Mouse (Mus musculus) heart, embryonic 10.5 days (tissue): ENCODE data around the gene Bcam. TPM values are rescaled to one million over a fixed set of nuclear protein-coding genes. Genes with fewer than 3 reads are reported as not detected.

Experiments
- DNase-seq: peaks from one replicate; pipeline ENCODE4 v3.0.0-alpha.2; 2017; ENCODE audit warnings: low spot score
- H3K27ac ChIP-seq: fragments of 300-500 bp; sonication (generic); 2 replicates; pipeline ENCODE4 v1.5.1; 2016; ENCODE audit warnings: mild to moderate bottlenecking
- H3K27me3 ChIP-seq: fragments of 300-500 bp; sonication (generic); 2 replicates; pipeline ENCODE4 v1.6.1; 2016; ENCODE audit warnings: mild to moderate bottlenecking; ENCODE audit not compliant: poor library complexity, insufficient read depth, severe bottlenecking
- H3K36me3 ChIP-seq: fragments of 300-500 bp; sonication (generic); 2 replicates; pipeline ENCODE4 v1.6.1; 2016; ENCODE audit warnings: mild to moderate bottlenecking, moderate library complexity
- H3K4me1 ChIP-seq: fragments of 300-500 bp; sonication (generic); 2 replicates; pipeline ENCODE4 v1.6.1; 2016; ENCODE audit warnings: mild to moderate bottlenecking
- H3K4me3 ChIP-seq: fragments of 300-500 bp; sonication (generic); 2 replicates; pipeline ENCODE4 v1.5.1; 2016; ENCODE audit warnings: mild to moderate bottlenecking, moderate library complexity
- H3K9me3 ChIP-seq: fragments of 300-500 bp; sonication (generic); 2 replicates; pipeline ENCODE4 v1.6.1; 2016; ENCODE audit warnings: mild to moderate bottlenecking, moderate library complexity
- WGBS: fragments of 180-500 bp; shearing (Covaris S2); methylation state at CpG from one replicate; pipeline ENCODE4 v1.1.7; 2016; 5-methylcytosine and 5-hydroxymethylcytosine counted together
- polyA plus RNA-seq: library from polyadenylated mRNA; unstranded; fragments of >200 nt; fragmentation: Nextera tagmentation; extraction: Ambion mirVana; gene quantifications from 2 replicates; pipeline ENCODE4 v1.2.1, GENCODE M21; 2016

The Bcam gene
- polyA plus RNA-seq, 1 experiment from 2014 or later, result 140 TPM

DNA sequence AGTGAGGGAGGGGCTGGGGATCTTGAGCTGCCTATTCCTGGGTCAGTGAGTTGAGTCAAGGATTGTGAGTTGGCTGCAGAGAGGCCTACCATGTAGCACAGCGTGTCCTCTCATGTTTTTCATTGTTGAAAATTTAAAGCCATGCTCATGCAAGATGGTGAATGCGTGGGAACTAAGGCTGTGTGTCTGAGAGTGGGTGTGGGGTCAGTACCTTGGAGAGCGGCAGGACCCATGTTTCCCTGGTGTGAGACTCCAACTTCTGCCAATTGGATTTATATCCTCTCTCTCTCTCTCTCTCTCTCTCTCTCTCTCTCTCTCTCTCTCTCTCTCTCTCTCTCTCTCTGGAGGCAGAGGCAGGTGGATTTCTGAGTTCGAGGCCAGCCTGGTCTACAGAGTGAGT, 44.3 kb downstream of the Bcam start:
- H3K27ac ChIP-seq, result no peak overlapping the region
- no peak for DNase-seq
- WGBS, result 77% methylated on average over 4 of the region's 4 CpGs
- peaks cover 98% of the 10 kb centered on the region for H3K36me3 ChIP-seq
- H3K27me3 ChIP-seq, result no peaks in the 10 kb centered on the region
- H3K4me3 ChIP-seq, result no peak overlapping the region
- H3K9me3 ChIP-seq, result no peaks in the 10 kb centered on the region
- peaks cover 8% of the 10 kb centered on the region; the same call in 1 of the 2 replicates for H3K4me1 ChIP-seq

DNA sequence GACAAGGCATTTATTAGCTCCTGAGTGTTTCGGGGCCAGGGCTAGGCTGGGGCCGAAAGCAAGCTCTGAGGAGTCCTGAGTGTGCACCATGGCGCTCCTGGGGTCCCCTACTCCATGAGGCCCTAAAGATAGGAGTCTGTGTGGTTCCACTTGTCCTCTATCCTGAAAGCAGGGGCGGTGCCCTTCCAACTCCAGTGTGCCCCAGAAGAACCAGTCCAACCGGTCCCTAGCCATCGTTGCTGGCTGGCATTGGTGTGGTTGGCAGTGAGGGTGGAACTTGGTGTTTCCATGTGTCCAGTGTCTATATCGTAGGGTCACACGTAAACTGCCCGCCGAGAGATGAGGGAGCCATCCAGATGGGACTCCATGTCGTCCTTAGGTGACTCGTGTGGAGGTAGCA, 46.6 kb downstream of the Bcam start:
- Histone ChIP-seq H3K36me3 (peaks cover 98% of the 10 kb centered on the region), H3K27ac (no peak overlapping the region; the same call in 1 of the 2 replicates), H3K9me3 (peaks cover 10% of the 10 kb centered on the region), H3K4me3 (no peak overlapping the region), H3K27me3 (no peaks in the 10 kb centered on the region), H3K4me1 (peaks cover 8% of the 10 kb centered on the region; the same call in 1 of the 2 replicates)
- DNase-seq, result no peak
- WGBS, result 95% methylated on average over 12 of the region's 12 CpGs

GRCm38 (mm10) chr7:19722754-19723195, 48.0 kb downstream of the Bcam start:
- DNase-seq, result peak; percentile 72
- WGBS, result 72% methylated on average over 6 of the region's 6 CpGs
- Histone ChIP-seq H3K27ac (peak overlapping the region; percentile 56; the same call in 1 of the 2 replicates), H3K27me3 (no peaks in the 10 kb centered on the region), H3K36me3 (peaks cover 92% of the 10 kb centered on the region), H3K4me3 (no peak overlapping the region), H3K9me3 (peaks cover 10% of the 10 kb centered on the region), H3K4me1 (peaks cover 8% of the 10 kb centered on the region; the same call in 1 of the 2 replicates)

- no peaks in the 10 kb centered on the region for H3K27me3 ChIP-seq
- H3K4me3 ChIP-seq, result no peak overlapping the region
- H3K4me1 ChIP-seq, result peaks cover 18% of the 10 kb centered on the region
- H3K9me3 ChIP-seq, result peaks cover 10% of the 10 kb centered on the region
- H3K36me3 ChIP-seq, result peaks cover 68% of the 10 kb centered on the region
- 93% methylated on average over 4 of the region's 4 CpGs for WGBS
- H3K27ac ChIP-seq, result no peak overlapping the region
- DNase-seq, result no peak
Measured at GRCm38 (mm10) chr7:19719200-19719599, 51.6 kb downstream of the Bcam start.

DNA sequence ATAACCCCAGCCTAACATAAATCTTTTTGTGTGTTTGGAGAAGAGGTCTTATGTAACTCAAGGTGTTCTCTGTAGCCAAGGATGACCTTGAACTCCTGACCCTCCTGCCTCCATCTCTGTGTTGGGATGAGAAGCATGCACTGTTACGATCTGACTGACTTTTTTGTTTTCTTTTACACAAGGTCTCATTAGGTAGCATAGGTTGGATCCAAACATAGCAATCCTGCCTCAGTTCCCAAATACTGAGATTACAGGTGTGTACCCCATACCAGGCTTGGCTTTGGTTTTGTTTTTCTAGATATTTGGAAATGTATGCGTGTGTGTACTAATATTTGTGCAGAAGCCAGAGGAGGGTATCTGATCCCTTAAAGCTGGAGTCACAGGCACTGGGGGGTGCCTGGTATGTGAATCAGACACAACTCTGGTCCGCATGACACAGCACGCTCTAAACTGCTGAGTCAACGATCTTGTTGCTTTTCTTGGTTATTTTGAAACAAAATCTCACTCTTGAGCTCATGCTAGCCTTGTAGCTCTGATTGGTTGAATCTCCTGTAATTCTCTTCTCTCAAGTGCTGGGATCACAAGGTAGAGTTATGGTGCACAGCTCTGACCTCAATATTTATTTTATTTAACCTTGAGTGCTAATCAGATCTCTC, 52.4 kb downstream of the Bcam start:
- Histone ChIP-seq H3K27me3 (no peaks in the 10 kb centered on the region), H3K9me3 (peaks cover 10% of the 10 kb centered on the region), H3K27ac (no peak overlapping the region), H3K4me3 (no peak overlapping the region), H3K4me1 (peaks cover 21% of the 10 kb centered on the region), H3K36me3 (peaks cover 65% of the 10 kb centered on the region)
- 91% methylated on average over 5 of the region's 5 CpGs for WGBS
- DNase-seq, result no peak

DNA sequence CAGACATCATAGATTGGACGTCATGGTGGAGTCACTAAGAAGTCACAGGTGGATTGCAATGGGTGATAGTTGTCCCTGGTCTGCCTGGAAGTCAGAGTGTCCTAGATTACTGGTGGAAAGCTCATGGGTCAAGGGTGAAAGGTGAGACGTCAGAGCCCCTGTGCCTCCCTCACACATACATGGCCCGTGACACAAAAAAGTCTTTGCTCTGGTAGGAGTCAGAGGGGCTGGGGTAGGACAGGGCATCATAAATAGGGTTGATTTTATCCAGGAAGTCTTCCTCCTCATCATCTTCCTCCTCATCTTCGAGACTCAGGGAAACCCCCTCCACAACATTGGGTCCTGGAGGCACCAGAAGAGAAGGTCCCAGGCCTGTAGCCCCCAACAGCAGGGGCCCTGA, 53.5 kb downstream of the Bcam start:
- H3K27me3 ChIP-seq, result no peaks in the 10 kb centered on the region
- H3K4me1 ChIP-seq, result peaks cover 21% of the 10 kb centered on the region
- 88% methylated on average over 4 of the region's 4 CpGs for WGBS
- H3K27ac ChIP-seq, result no peak overlapping the region
- peaks cover 64% of the 10 kb centered on the region for H3K36me3 ChIP-seq
- DNase-seq, result no peak
- H3K9me3 ChIP-seq, result peaks cover 10% of the 10 kb centered on the region
- no peak overlapping the region for H3K4me3 ChIP-seq

GRCm38 (mm10) chr7:19716822-19717221, 54.0 kb downstream of the Bcam start:
- no peak for DNase-seq
- WGBS, result 74% methylated on average over 2 of the region's 2 CpGs
- Histone ChIP-seq H3K36me3 (peaks cover 66% of the 10 kb centered on the region), H3K27ac (peak overlapping the region; percentile 79), H3K4me3 (peak overlapping the region; percentile 100), H3K27me3 (no peaks in the 10 kb centered on the region), H3K4me1 (peaks cover 21% of the 10 kb centered on the region), H3K9me3 (peaks cover 10% of the 10 kb centered on the region)

DNA sequence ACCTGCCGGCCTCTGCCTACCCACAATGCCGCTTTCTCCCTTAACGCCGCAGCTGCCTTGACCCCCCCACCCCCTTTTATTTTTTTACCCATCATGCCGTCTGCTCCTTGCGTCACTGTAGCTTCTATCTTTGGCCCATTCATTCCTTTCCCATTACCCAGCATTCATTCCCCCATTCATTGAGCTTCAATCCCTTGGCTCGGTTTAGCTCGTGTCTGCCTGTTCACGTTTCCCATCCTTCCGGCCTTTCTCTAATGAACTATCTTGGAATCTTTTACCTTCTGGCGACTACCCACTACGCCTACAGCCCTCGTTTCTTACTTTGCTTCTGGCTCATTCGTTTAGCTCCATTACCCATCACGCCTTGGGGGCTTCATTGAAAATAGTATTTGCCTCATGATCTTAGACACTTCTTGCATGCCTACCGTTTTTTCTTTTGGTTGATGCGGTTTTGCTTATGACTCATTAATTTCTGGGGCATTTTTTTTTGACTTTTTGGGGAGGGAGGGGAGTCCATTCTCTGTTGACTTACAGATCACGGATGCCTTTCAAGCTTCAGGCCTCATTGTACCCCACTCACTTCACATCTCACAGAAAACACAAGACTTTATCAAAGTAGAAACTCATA, 54.6 kb downstream of the Bcam start:
- DNase-seq, result no peak
- Histone ChIP-seq H3K4me1 (peaks cover 21% of the 10 kb centered on the region), H3K36me3 (peaks cover 66% of the 10 kb centered on the region), H3K4me3 (peak overlapping the region; percentile 100), H3K27ac (peak overlapping the region; percentile 79), H3K9me3 (peaks cover 8% of the 10 kb centered on the region), H3K27me3 (no peaks in the 10 kb centered on the region)
- 6% methylated on average over 18 of the region's 18 CpGs for WGBS

- Histone ChIP-seq H3K9me3 (0 out of 2 replicates have a peak, but pooled peaks cover under 1% of the 10 kb centered on the region), H3K27ac (peak within 1 kb of the TSS; percentile 96), H3K27me3 (no peaks in the 10 kb centered on the region), H3K36me3 (peaks cover 66% of the 10 kb centered on the region), H3K4me1 (peaks cover 21% of the 10 kb centered on the region), H3K4me3 (peak within 1 kb of the TSS; percentile 100)
- WGBS, result under 1% methylated on average over 59 of the region's 59 CpGs
- DNase-seq, result peak; percentile 100
Measured at GRCm38 (mm10) chr7:19715239-19716054, 55.4 kb downstream of the Bcam start, which contains the start of gene Tomm40. TSS of gene Tomm40 (minus strand) at chr7:19715438.

DNA sequence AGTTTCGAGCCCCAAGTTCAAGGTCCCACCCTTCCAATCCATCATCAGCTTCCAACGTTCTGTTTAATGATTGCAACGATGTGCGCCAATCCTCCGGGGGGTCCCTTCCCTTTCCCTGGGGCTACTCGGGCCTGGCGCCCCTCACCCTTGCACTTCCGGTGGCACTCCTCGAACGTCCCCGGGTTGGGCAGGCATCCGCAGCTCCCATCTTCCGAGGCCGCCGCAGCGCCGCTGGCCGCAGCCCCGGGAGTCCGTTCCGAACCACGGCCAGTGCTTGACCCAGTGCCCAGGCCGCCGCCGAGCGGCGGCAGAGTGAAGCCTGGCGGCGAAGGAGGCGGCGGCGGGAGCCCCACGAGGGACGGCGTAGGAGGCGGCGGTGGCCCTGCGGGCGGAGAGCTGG, 56.0 kb downstream of the Bcam start:
- Histone ChIP-seq H3K9me3 (no peaks in the 10 kb centered on the region), H3K27ac (peak overlapping the region; percentile 96), H3K4me1 (peaks cover 21% of the 10 kb centered on the region), H3K36me3 (peaks cover 65% of the 10 kb centered on the region), H3K27me3 (no peaks in the 10 kb centered on the region), H3K4me3 (peak overlapping the region; percentile 100)
- WGBS, result under 1% methylated on average over 39 of the region's 39 CpGs
- peak; percentile 79 for DNase-seq

- Histone ChIP-seq H3K27ac (no peak overlapping the region), H3K9me3 (no peaks in the 10 kb centered on the region), H3K4me3 (0 out of 2 replicates have a peak overlapping the region, but pooled peaks have one; percentile 100), H3K4me1 (peaks cover 21% of the 10 kb centered on the region), H3K27me3 (no peaks in the 10 kb centered on the region), H3K36me3 (peaks cover 65% of the 10 kb centered on the region)
- DNase-seq, result no peak
- 85% methylated on average over 9 of the region's 9 CpGs for WGBS
Measured at GRCm38 (mm10) chr7:19713598-19713997, 57.2 kb downstream of the Bcam start.

DNA sequence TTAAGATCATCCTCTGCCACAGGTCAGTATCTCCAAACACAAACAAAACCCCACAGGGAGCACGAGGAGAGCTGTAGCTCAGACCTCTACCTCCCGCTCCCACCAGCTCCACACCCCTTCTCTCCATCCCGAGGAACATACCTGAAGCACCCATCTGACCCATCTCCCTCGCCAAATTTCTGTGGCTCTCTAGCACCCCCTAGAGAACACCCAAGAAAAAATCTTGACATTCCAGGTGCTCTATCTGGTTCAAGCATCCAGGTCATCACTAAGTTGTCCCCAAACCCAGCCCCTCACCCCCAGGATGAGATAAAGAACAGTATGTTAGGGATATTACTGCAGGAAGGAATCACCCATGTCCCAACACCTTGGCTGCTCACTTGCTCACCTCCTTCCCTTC, 57.6 kb downstream of the Bcam start:
- Histone ChIP-seq H3K4me1 (peaks cover 21% of the 10 kb centered on the region), H3K4me3 (no peak overlapping the region), H3K9me3 (no peaks in the 10 kb centered on the region), H3K27me3 (no peaks in the 10 kb centered on the region), H3K27ac (no peak overlapping the region), H3K36me3 (peaks cover 66% of the 10 kb centered on the region)
- WGBS, result 50% methylated on average over 4 of the region's 4 CpGs
- no peak for DNase-seq

- no peaks in the 10 kb centered on the region for H3K27me3 ChIP-seq
- DNase-seq, result no peak
- no peak overlapping the region for H3K27ac ChIP-seq
- H3K4me1 ChIP-seq, result peaks cover 21% of the 10 kb centered on the region
- no peaks in the 10 kb centered on the region for H3K9me3 ChIP-seq
- 80% methylated on average over 4 of the region's 4 CpGs for WGBS
- H3K4me3 ChIP-seq, result no peak overlapping the region
- H3K36me3 ChIP-seq, result peaks cover 69% of the 10 kb centered on the region
Measured at GRCm38 (mm10) chr7:19712414-19712813, 58.4 kb downstream of the Bcam start.
